Mouse (Mus musculus) lung, postnatal 25 days (tissue): ENCODE results near the gene Ifnl2.

Experiments
- DNase-seq: peaks from one replicate; pipeline ENCODE4 v3.0.0; 2022; ENCODE audit warnings: low spot score

Gene Ifnl2

GRCm38 (mm10) chr7:28490903-28491302, 19.4 kb downstream of the Ifnl2 start:
- no peak for DNase-seq

DNA sequence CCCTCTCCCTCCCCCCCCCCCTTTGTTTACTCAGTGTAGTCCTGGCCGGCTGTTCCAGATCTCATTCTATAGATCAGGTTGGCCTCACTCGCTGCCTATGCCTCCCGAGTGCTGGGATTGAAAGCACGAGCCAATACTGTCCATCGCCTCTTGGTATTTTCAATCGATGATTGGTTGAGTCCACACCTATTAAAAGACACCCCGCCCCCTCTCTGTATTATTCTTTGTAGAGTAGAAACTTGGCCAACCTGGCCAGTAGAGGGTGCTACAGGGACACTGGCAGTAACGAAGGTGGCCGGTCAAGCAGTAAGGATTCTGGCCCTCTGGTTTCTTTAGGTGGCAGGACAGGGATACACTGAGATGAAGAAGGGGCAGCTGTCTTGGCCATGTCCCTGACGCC, 19.8 kb downstream of the Ifnl2 start:
- peak; percentile 80 for DNase-seq

DNA sequence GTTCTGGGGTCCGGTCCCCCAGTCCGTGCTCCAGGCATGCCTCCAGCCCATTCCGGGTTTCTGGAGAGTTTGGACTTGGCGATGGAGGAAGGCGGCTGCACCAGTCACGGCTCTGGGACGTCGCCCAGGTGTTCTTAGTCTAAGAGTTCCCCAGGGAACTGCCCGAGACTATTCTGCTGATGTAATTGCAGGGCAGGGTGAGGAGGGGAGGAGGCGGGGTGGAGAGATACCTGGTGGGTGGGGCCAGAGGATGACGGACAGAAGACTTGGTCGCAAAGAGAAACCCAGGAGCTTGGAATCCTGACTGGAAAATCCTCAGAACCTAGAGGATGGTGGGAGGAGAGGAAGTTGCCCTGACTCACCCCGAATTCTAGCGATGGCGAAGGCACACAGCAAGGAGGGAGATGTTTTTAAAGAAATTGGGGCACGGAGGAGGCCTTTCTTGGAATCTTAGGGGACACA, 22.2 kb downstream of the Ifnl2 start:
- DNase-seq = peak; percentile 55

- DNase-seq = no peak
Measured at GRCm38 (mm10) chr7:28484192-28484591, 26.1 kb downstream of the Ifnl2 start.

DNA sequence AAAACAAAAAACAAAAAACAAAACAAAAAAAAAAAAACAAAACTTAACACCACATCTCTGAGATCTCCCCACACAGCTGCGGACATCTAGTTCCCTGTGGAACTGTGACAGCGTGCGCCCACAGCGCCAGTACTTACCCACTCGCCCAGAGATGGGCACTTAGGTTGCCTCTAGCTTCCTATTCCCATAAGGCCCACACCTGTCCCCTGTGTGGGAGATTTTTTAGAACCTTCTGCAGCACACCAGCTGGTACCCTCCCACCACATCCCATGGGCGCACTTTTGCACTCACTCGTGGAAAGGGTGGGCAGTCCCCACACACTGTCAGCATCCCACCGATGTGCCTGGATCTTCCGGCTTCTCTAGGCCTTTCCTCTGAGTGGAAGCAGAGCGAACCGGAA, 27.4 kb downstream of the Ifnl2 start:
- no peak for DNase-seq

GRCm38 (mm10) chr7:28478854-28479253, 31.4 kb downstream of the Ifnl2 start:
- no peak for DNase-seq

DNA sequence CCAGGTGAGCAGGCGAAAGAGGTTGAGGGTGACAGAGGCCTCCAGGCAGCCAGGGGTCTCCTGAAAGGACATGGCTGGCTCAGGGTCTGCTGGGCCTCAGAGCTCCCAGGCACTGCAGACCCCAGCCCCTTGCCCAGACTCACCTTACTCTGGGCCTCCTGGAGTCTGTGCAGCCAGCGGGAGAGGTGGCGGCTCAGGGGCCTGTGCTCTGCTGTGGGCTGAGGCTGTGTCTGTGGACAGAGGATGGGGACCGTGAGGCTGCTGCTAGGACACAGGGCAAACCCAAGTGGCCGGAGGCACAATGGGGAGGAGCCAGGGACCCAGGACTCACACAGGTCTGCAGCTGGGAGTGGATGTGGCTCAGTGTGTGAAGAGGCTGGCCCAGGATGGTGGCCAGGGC, 32.9 kb downstream of the Ifnl2 start:
- DNase-seq = no peak

GRCm38 (mm10) chr7:28476191-28476590, 34.1 kb downstream of the Ifnl2 start:
- no peak for DNase-seq

DNA sequence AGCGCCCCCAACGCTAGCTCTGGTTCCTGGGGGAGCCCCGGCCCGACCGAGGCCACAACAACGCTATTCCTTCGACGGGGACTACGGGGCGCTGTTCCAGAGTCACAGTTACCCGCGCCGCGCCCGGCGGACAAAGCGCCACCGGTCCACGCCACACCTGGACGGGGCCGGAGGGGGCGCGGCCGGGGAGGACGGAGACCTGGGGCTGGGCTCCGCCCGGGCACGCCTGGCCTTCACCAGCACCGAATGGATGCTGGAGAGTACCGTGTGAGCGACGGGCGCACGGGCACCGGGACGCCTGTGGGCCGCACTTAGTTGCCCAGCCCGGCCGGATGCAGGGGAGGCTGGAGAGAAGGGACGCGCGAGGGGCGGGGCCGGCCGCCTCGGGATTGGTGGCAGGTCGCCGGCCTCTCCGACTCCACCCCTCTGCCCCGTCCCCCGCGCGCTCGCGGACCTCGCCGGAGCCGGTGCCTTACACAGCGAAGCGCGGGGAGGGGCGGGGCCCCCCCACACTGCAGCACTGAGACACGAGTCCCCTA, 43.0 kb downstream of the Ifnl2 start:
- DNase-seq = peak; percentile 57

DNA sequence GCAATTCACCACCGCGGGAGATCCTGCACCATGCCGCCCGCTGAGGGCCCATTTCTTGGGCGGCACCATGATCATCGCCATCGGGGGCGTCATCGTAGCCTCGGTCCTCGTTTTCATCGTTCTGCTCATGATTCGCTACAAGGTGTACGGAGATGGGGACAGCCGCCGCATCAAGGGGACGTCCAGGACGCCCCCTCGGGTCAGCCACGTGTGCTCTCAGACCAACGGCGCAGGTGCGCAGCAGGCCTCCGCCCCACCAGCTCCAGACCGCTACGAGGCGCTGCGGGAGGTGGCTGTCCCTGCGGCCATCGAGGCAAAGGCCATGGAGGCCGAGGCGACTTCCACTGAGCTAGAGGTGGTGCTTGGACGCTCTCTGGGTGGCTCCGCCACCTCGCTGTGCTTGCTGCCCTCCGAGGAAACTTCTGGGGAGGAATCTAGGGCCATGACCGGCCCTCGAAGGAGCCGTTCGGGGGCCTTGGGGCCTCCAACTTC, 43.5 kb downstream of the Ifnl2 start:
- DNase-seq = no peak

- DNase-seq = peak; percentile 69
Measured at GRCm38 (mm10) chr7:28464416-28465212, 45.6 kb downstream of the Ifnl2 start.

DNA sequence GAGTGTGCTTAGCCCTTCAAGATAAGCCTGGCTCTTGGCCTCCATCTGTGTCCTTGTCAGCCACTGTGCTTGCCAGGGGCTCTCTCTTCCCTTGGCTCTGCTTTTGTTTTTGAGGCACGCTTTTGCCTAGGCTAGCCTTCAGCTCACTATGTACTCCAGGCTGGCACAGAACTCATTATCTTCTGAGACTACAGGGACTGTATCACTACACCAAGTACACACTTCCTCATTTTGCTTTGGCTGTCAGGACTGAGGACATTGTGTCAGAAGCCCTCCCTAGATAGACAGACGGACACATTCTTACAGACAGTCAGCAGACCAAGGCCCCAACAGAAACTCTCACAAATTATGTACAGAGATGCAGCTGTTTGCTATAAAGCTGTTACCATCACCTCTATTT, 47.5 kb downstream of the Ifnl2 start:
- no peak for DNase-seq

- no peak for DNase-seq
Measured at GRCm38 (mm10) chr7:28460361-28460760, 49.9 kb downstream of the Ifnl2 start.
